Mouse (Mus musculus) stomach, embryonic 15.5 days (tissue): ENCODE measurements around the gene Trim44. TPM values are rescaled to one million over a fixed set of nuclear protein-coding genes. Genes with fewer than 3 reads are reported as not detected.

ENCODE experiments used
- ATAC-seq: fragments of 200-750 bp; cut with Nextera tagmentation; 2 replicates; pipeline ENCODE4 v1.8.0; 2017; ENCODE audit warnings: low read depth, moderate number of reproducible peaks, moderate TSS enrichment; ENCODE audit not compliant: insufficient read depth, low FRiP score
- H3K27ac ChIP-seq: fragments of 300-500 bp; sonication (generic); 2 replicates; pipeline ENCODE4 v1.5.1; 2015; ENCODE audit warnings: mild to moderate bottlenecking, inconsistent platforms
- H3K27me3 ChIP-seq: fragments of 300-500 bp; sonication (generic); replicated peaks from 2 replicates; pipeline ENCODE4 v1.6.1; 2015; ENCODE audit warnings: inconsistent platforms
- H3K36me3 ChIP-seq: fragments of 300-500 bp; sonication (generic); 2 replicates; pipeline ENCODE4 v1.6.1; 2015; ENCODE audit warnings: inconsistent platforms
- H3K4me1 ChIP-seq: fragments of 300-500 bp; sonication (generic); 2 replicates; pipeline ENCODE4 v1.6.1; 2015; ENCODE audit warnings: inconsistent platforms
- H3K4me2 ChIP-seq: fragments of 300-500 bp; sonication (generic); 2 replicates; pipeline ENCODE4 v1.6.1; 2015; ENCODE audit warnings: mild to moderate bottlenecking, inconsistent platforms
- H3K4me3 ChIP-seq: fragments of 300-500 bp; sonication (generic); replicated peaks from 2 replicates; pipeline ENCODE4 v1.5.1; 2015; ENCODE audit warnings: inconsistent platforms
- H3K9ac ChIP-seq: fragments of 300-500 bp; sonication (generic); 2 replicates; pipeline ENCODE4 v1.6.1; 2015; ENCODE audit warnings: inconsistent platforms
- H3K9me3 ChIP-seq: fragments of 300-500 bp; sonication (generic); 2 replicates; pipeline ENCODE4 v1.6.1; 2016; ENCODE audit warnings: inconsistent platforms
- WGBS: fragments of 180-500 bp; shearing (Covaris S2); methylation state at CpG from one replicate; pipeline ENCODE4 v1.1.7; 2015; 5-methylcytosine and 5-hydroxymethylcytosine counted together
- polyA plus RNA-seq: library from polyadenylated mRNA; unstranded; fragments of >200 nt; fragmentation: Nextera tagmentation; extraction: Ambion mirVana; gene quantifications from 2 replicates; pipeline ENCODE4 v1.2.1, GENCODE M21; 2015

The Trim44 gene
- polyA plus RNA-seq, 1 experiment from 2014 or later: 32.0 TPM

GRCm38 (mm10) chr2:102401352-102401692, 6.3 kb downstream of the Trim44 start:
- ATAC-seq: no peak; the same call in 1 of the 2 replicates

GRCm38 (mm10) chr2:102400605-102401351, 6.8 kb downstream of the Trim44 start:
- no peaks in the 10 kb centered on the region for H3K9me3 ChIP-seq
- peak overlapping the region; percentile 90 for H3K9ac ChIP-seq
- no peaks in the 10 kb centered on the region for H3K36me3 ChIP-seq
- ATAC-seq: peak; percentile 93
- peaks cover 16% of the 10 kb centered on the region for H3K4me1 ChIP-seq
- peak overlapping the region; percentile 90 for H3K4me2 ChIP-seq
- peak overlapping the region; percentile 96 for H3K27ac ChIP-seq
- 0% methylated on average over 91 of the region's 94 CpGs for WGBS
- H3K4me3 ChIP-seq: peak overlapping the region; percentile 73
- H3K27me3 ChIP-seq: no peaks in the 10 kb centered on the region

More at GRCm38 (mm10) chr2:102401352-102401692, 6.3 kb downstream of the Trim44 start:
- H3K27me3 ChIP-seq: no peaks in the 10 kb centered on the region
- H3K9me3 ChIP-seq: no peaks in the 10 kb centered on the region
- H3K9ac ChIP-seq: peak overlapping the region; percentile 90; the same call in 1 of the 2 replicates
- 16% methylated on average over 6 of the region's 6 CpGs for WGBS
- H3K36me3 ChIP-seq: no peaks in the 10 kb centered on the region
- H3K27ac ChIP-seq: peak overlapping the region; percentile 96
- H3K4me3 ChIP-seq: peak overlapping the region; percentile 73
- H3K4me2 ChIP-seq: peak overlapping the region; percentile 90
- H3K4me1 ChIP-seq: peaks cover 18% of the 10 kb centered on the region

GRCm38 (mm10) chr2:102399864-102400604, 7.6 kb downstream of the Trim44 start:
- ATAC-seq: no peak
- H3K4me2 ChIP-seq: peak overlapping the region; percentile 90
- no peaks in the 10 kb centered on the region for H3K27me3 ChIP-seq
- peaks cover 16% of the 10 kb centered on the region for H3K4me1 ChIP-seq
- H3K27ac ChIP-seq: peak overlapping the region; percentile 96
- no peaks in the 10 kb centered on the region for H3K36me3 ChIP-seq
- no peaks in the 10 kb centered on the region for H3K9me3 ChIP-seq
- WGBS: 35% methylated on average over 48 of the region's 48 CpGs
- H3K9ac ChIP-seq: peak overlapping the region; percentile 90
- H3K4me3 ChIP-seq: peak overlapping the region; percentile 73

DNA sequence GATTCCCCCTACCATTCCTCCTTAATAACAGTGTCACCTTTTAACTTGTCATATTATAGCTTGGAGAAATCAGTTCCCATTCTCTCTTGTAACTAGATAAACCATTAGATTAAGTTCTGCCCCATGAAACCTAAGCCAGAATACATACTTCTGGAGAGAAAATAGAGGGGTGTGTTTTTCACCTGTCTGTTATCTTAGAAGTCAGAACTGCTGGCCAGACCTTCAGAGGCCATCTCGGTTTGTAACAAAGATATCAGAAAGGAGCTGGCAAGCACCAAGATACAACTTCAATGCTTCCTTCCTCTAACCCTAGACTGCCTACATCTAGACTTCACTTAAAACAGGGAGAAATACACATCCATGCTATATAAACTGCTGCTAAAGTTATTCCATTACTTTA, 11.1 kb downstream of the Trim44 start:
- Histone ChIP-seq H3K36me3 (no peaks in the 10 kb centered on the region), H3K4me2 (no peak overlapping the region), H3K4me3 (no peak overlapping the region), H3K4me1 (peaks cover 15% of the 10 kb centered on the region), H3K27me3 (no peaks in the 10 kb centered on the region), H3K27ac (no peak overlapping the region), H3K9ac (no peak overlapping the region), H3K9me3 (no peaks in the 10 kb centered on the region)
- WGBS: 57% methylated on average over 1 of the region's 1 CpGs
- ATAC-seq: no peak

DNA sequence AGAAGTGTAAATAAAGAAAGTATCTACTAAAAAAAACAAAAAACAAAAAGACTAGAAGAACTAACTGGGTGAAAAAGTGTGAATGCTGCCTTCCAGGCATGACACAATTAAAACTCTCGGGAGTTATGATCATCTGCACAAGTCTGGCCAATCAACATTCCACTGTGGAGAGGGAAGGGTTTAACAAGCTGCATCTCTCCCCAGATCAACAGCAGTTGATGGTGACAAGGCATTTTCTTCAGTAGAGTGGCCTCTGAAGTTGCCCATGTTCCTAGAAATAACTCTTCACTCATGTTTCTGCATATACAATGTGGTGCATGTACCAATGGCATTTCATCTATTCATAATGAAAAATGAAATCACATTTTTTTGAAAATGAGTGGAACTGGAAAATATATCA, 14.2 kb downstream of the Trim44 start:
- H3K36me3 ChIP-seq: no peaks in the 10 kb centered on the region
- no peak for ATAC-seq
- H3K27me3 ChIP-seq: no peaks in the 10 kb centered on the region
- H3K4me3 ChIP-seq: no peak overlapping the region
- 90% methylated on average over 1 of the region's 1 CpGs for WGBS
- no peak overlapping the region for H3K4me2 ChIP-seq
- no peaks in the 10 kb centered on the region for H3K9me3 ChIP-seq
- H3K27ac ChIP-seq: no peak overlapping the region
- H3K9ac ChIP-seq: no peak overlapping the region
- H3K4me1 ChIP-seq: 0 out of 2 replicates have a peak, but pooled peaks cover 4% of the 10 kb centered on the region

DNA sequence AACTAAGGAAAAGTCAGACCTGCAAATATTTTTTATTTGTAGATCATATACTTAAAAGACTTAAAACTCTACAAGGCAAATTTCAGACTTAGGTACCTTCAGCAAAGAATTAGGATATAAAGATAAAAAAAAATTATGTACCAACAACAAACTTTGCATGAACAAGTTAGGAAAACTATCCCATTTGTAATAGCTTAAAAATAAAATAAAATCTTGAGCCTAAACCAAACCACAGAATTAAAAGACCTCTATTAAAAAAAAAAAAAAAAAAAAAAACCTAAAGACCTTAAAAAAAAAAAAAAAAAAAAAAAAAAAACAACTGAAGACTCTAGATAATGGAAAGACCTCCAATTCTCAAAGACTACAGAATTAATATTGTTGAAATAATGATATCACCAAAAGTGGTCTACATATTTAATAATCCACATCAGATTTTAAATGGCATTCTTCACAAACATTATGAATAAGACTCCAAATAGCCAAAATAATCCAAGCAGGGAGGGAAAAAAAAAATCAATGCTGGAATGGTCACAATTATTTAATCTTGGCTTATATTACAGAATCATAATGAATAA, 22.2 kb downstream of the Trim44 start:
- ATAC-seq: no peak

DNA sequence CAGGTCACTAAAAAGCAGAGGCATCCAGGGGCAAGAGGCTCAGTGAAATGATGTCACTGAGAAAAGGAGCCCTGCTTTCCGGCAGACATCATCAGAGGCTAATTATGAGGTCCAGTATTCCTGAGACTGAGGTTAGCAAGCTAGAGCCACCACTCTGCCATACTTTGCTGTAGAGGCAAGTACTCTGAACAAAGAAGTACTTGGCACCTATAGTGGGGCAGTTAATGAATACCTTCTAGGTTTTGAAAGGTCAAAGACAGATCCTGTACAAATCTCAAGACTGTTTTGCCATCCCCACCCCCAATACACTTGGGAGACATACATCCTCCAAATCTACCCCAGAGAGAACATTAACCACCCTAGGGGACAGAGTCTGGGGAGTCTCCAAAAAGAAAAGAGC, 23.1 kb downstream of the Trim44 start:
- no peak overlapping the region for H3K27ac ChIP-seq
- H3K4me1 ChIP-seq: peaks cover 13% of the 10 kb centered on the region; the same call in 1 of the 2 replicates
- 0 out of 2 replicates have a peak, but pooled peaks cover 2% of the 10 kb centered on the region for H3K36me3 ChIP-seq
- no peak overlapping the region for H3K9ac ChIP-seq
- WGBS: 71% methylated on average over 1 of the region's 1 CpGs
- no peak for ATAC-seq
- H3K9me3 ChIP-seq: no peaks in the 10 kb centered on the region
- no peak overlapping the region for H3K4me2 ChIP-seq
- H3K27me3 ChIP-seq: no peaks in the 10 kb centered on the region
- H3K4me3 ChIP-seq: no peak overlapping the region

More for the DNA sequence above, 22.2 kb downstream of the Trim44 start:
- no peak overlapping the region for H3K9ac ChIP-seq
- H3K27ac ChIP-seq: no peak overlapping the region
- no peak overlapping the region for H3K4me3 ChIP-seq
- H3K27me3 ChIP-seq: no peaks in the 10 kb centered on the region
- no peak overlapping the region for H3K4me2 ChIP-seq
- no peaks in the 10 kb centered on the region for H3K9me3 ChIP-seq
- peaks cover 13% of the 10 kb centered on the region; the same call in 1 of the 2 replicates for H3K4me1 ChIP-seq
- no peaks in the 10 kb centered on the region for H3K36me3 ChIP-seq

DNA sequence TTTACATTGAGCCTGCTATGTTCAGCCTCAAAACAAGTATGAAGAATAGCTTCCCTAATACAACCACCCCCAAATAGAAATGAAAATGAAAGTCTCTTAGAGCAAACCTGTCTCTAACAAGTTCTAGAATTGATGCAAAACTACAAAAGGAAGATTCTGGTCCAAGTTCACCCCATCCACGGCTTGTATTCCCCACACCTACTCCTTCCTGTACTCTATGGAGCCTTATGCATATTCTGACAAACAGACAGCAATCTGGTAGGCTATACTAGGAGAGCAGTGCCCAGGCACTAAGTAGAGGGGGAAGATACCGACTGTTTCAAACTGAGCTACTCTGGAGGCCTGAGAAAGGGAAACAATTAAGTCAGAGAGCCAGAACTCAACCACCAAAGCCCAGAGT, 23.6 kb downstream of the Trim44 start:
- Histone ChIP-seq H3K9ac (no peak overlapping the region), H3K27me3 (no peaks in the 10 kb centered on the region), H3K4me2 (no peak overlapping the region), H3K9me3 (no peaks in the 10 kb centered on the region), H3K27ac (no peak overlapping the region), H3K4me1 (peaks cover 13% of the 10 kb centered on the region; the same call in 1 of the 2 replicates), H3K4me3 (no peak overlapping the region), H3K36me3 (0 out of 2 replicates have a peak, but pooled peaks cover 2% of the 10 kb centered on the region)
- WGBS: 47% methylated on average over 2 of the region's 2 CpGs
- ATAC-seq: no peak

- Histone ChIP-seq H3K27ac (no peak overlapping the region), H3K27me3 (no peaks in the 10 kb centered on the region), H3K4me1 (peaks cover 13% of the 10 kb centered on the region; the same call in 1 of the 2 replicates), H3K9ac (no peak overlapping the region), H3K36me3 (0 out of 2 replicates have a peak, but pooled peaks cover 2% of the 10 kb centered on the region), H3K9me3 (no peaks in the 10 kb centered on the region), H3K4me2 (no peak overlapping the region), H3K4me3 (no peak overlapping the region)
- ATAC-seq: no peak
- WGBS: 67% methylated on average over 3 of the region's 3 CpGs
Measured at GRCm38 (mm10) chr2:102383069-102383834, 24.4 kb downstream of the Trim44 start.

DNA sequence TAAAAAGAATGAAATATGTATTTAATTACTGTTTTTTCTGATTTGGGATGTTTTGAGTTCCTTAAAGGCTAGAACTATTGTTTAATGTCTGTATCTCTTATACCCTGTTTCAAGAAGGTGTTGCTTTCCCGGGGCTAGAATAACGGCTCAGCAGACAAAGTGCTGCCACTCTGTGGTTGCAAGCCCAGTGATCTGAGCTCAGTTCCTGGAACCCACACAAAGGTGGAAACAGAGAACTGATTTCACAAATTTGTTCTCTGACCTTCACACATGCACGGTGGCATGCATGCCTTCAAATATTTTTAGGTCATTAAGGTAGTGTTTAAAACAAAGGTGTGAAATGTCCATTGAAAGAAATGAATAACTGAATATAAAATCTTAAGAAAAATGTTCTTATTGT, 25.1 kb downstream of the Trim44 start:
- WGBS: 65% methylated on average over 3 of the region's 3 CpGs
- no peaks in the 10 kb centered on the region for H3K9me3 ChIP-seq
- no peak overlapping the region for H3K27ac ChIP-seq
- H3K9ac ChIP-seq: no peak overlapping the region
- no peaks in the 10 kb centered on the region for H3K27me3 ChIP-seq
- ATAC-seq: no peak
- no peak overlapping the region for H3K4me2 ChIP-seq
- no peak overlapping the region for H3K4me3 ChIP-seq
- H3K4me1 ChIP-seq: peaks cover 13% of the 10 kb centered on the region; the same call in 1 of the 2 replicates
- 0 out of 2 replicates have a peak, but pooled peaks cover 2% of the 10 kb centered on the region for H3K36me3 ChIP-seq

- 85% methylated on average over 2 of the region's 2 CpGs for WGBS
- no peak overlapping the region for H3K4me2 ChIP-seq
- peaks cover 13% of the 10 kb centered on the region; the same call in 1 of the 2 replicates for H3K4me1 ChIP-seq
- no peak overlapping the region for H3K9ac ChIP-seq
- H3K4me3 ChIP-seq: no peak overlapping the region
- ATAC-seq: no peak
- H3K27ac ChIP-seq: no peak overlapping the region
- H3K36me3 ChIP-seq: 0 out of 2 replicates have a peak, but pooled peaks cover 2% of the 10 kb centered on the region
- H3K9me3 ChIP-seq: no peaks in the 10 kb centered on the region
- H3K27me3 ChIP-seq: no peaks in the 10 kb centered on the region
Measured at GRCm38 (mm10) chr2:102380581-102380980, 27.0 kb downstream of the Trim44 start.
